Mouse (Mus musculus) G1E (cell line): Measurements from ENCODE around the gene Higd1c.

Experiments
- CTCF ChIP-seq: IDR thresholded peaks from 2 replicates; pipeline ENCODE4 v1.5.1; 2012; ENCODE audit warnings: low read depth, low read length, inconsistent platforms, mixed read lengths
- POLR2AphosphoS5 ChIP-seq: IDR thresholded peaks from 2 replicates; pipeline ENCODE4 v1.6.1; 2012; ENCODE audit warnings: low read depth, low read length, inconsistent platforms; ENCODE audit not compliant: insufficient replicate concordance
- TAL1 ChIP-seq: conservative IDR thresholded peaks from 2 replicates; pipeline ENCODE4 v1.6.1; 2012; ENCODE audit warnings: low read depth, low read length, inconsistent platforms, mixed read lengths

DNA sequence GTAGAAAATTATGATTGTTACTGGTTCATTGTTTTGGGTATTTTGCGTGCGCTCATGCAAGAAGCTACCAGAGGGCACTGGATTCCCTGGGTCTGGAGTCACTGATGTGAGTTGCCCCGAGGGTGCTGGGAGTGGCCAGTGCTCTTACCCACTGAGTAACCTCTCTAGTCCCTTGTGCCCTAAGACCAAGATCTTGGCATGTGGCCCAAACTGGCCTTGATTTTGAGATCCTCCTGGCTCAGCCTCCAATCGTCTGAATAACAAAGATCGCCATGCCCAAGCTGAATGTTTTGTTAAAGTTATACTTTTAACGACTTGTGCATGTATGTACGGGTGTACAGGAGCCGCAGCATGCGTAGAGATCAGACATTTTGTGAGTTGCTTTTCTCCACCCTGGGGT, 21.4 kb downstream of the Higd1c start:
- TF ChIP-seq CTCF (no peak), POLR2AphosphoS5 (no peak), TAL1 (no peak)
